In the genomic region with DNA sequence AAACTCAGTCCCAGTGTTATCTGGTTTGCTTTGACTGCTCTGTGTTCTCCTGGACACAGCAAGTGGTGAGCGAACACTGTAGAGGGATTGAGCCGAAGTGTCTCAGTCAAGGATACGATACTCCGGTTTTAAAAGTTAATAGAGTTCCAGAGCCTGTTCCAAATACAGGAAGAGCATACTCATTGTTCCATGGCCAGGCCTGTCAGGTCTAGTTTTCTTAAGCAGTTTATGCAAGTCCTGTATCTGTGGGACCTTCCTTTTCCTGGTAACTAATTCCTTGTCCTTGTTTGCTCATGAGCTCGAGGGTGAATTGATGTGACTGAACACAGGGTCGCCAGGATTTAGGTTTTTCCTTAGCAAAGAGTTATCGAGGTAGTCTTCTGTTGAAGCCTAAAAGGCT, we compare ENCODE assay signal across 16 mouse cellular contexts. TPM values are rescaled to one million over a fixed set of nuclear protein-coding genes. Genes with fewer than 3 reads are reported as not detected.
DNase-seq lines count a peak whose midpoint lies in the region; ATAC-seq and TF ChIP-seq lines count a peak whose summit lies in the region.
"Had no signal": no experiment of that assay in that cellular context is flagged by ENCODE, and none has a peak within 500 bp of the region (broad histone marks: within the 10 kb centered on the region; RNA-seq: fewer than 3 reads in every experiment).

No protein-coding gene starts in this region.

- ATAC-seq in kidney, postnatal 0 days (replicated peaks; ENCODE audit: low FRiP score, low read depth), result no peak
- ATAC-seq: intestine, embryonic 15.5 days; midbrain, embryonic 13.5 days had no signal

- no peak for TF ChIP-seq CTCF in kidney, adult 2 months (conservative IDR thresholded peaks at IDR 0.05; ENCODE audit: insufficient read depth, insufficient read length, low read depth, low read length)
- no peak for TF ChIP-seq CTCF in kidney, postnatal 0 days (IDR thresholded peaks at IDR 0.05; ENCODE audit: low read depth)

- DNase-seq in heart, embryonic 10.5 days (ENCODE audit: low spot score), result no peak
- DNase-seq in heart, postnatal 14 days, result no peak
- peak; percentile 67 for DNase-seq in kidney, adult 2 months
- no peak for DNase-seq in kidney, postnatal 14 days
- DNase-seq in ES-CJ7 (ENCODE audit: low read depth, low spot score), result peak; percentile 50
- DNase-seq in kidney, postnatal 0 days (ENCODE audit: low spot score), result no peak
- DNase-seq in retina, embryonic 14.5 days (ENCODE audit: low spot score), result no peak
- DNase-seq in ovary, postnatal 14 days (ENCODE audit: low spot score), result no peak
- DNase-seq: adrenal gland, adult 8-10 months; cerebellum, postnatal 14 days; liver; thymus, adult 18-20 months had no signal

- 42% methylated on average over 7 of the region's 7 CpGs for WGBS in heart, embryonic 10.5 days
- 15% methylated on average over 7 of the region's 7 CpGs for WGBS in kidney, adult 2 months
- WGBS in kidney, postnatal 0 days, result 48% methylated on average over 7 of the region's 7 CpGs

- no peaks in the 10 kb centered on the region for H3K36me3 ChIP-seq in heart, embryonic 10.5 days
- no peaks in the 10 kb centered on the region for H3K36me3 ChIP-seq in kidney, adult 2 months (ENCODE audit: control insufficient read depth, insufficient read depth, low read length)
- no peaks in the 10 kb centered on the region for H3K36me3 ChIP-seq in kidney, postnatal 0 days (ENCODE audit: insufficient read depth, low read length)
- H3K36me3 ChIP-seq: forebrain, embryonic 12.5 days; hindbrain, embryonic 10.5 days; intestine, embryonic 15.5 days; midbrain, embryonic 13.5 days had no signal

- intact Hi-C loops in heart, postnatal 14 days (cut with DNase I), result no loop called here

- no peak overlapping the region for H3K4me3 ChIP-seq in heart, embryonic 10.5 days
- peak overlapping the region; percentile 19; the same call in 1 of the 2 replicates for H3K4me3 ChIP-seq in kidney, adult 2 months (ENCODE audit: insufficient read depth, low read depth, low read length)
- H3K4me3 ChIP-seq in kidney, postnatal 0 days (replicated peaks; ENCODE audit: low read depth, low read length), result no peak overlapping the region
- H3K4me3 ChIP-seq: forebrain, embryonic 12.5 days; hindbrain, embryonic 10.5 days; intestine, embryonic 15.5 days; midbrain, embryonic 13.5 days had no signal

- H3K9ac ChIP-seq in kidney, postnatal 0 days (ENCODE audit: low read depth, low read length), result 0 out of 2 replicates have a peak overlapping the region, but pooled peaks have one; percentile 8
- H3K9ac ChIP-seq: forebrain, embryonic 12.5 days; intestine, embryonic 15.5 days; midbrain, embryonic 13.5 days had no signal

- peak overlapping the region; percentile 75 for H3K27ac ChIP-seq in heart, embryonic 10.5 days
- peak overlapping the region; percentile 99 for H3K27ac ChIP-seq in kidney, adult 2 months (ENCODE audit: insufficient read depth, low read depth, low read length)
- peak overlapping the region; percentile 64 for H3K27ac ChIP-seq in kidney, postnatal 0 days
- H3K27ac ChIP-seq: forebrain, embryonic 12.5 days; hindbrain, embryonic 10.5 days; intestine, embryonic 15.5 days; midbrain, embryonic 13.5 days had no signal

- peak overlapping the region; percentile 34 for H3K4me2 ChIP-seq in kidney, postnatal 0 days (ENCODE audit: low read length)
- H3K4me2 ChIP-seq: forebrain, embryonic 12.5 days; intestine, embryonic 15.5 days; midbrain, embryonic 13.5 days had no signal

- H3K4me1 ChIP-seq in heart, embryonic 10.5 days, result peaks cover 50% of the 10 kb centered on the region
- peaks cover 32% of the 10 kb centered on the region for H3K4me1 ChIP-seq in kidney, adult 2 months (ENCODE audit: control insufficient read depth, insufficient read depth, low read length)
- H3K4me1 ChIP-seq in kidney, postnatal 0 days (replicated peaks; ENCODE audit: insufficient read depth, low read length), result peaks cover 3% of the 10 kb centered on the region; the same call in 1 of the 2 replicates

- TF ChIP-seq POLR2A in kidney, adult 2 months (IDR thresholded peaks at IDR 0.05; ENCODE audit: low read depth, low read length), result no peak

- no peaks in the 10 kb centered on the region for H3K27me3 ChIP-seq in heart, embryonic 10.5 days (ENCODE audit: insufficient read depth, poor library complexity, severe bottlenecking)
- no peaks in the 10 kb centered on the region for H3K27me3 ChIP-seq in kidney, adult 2 months (replicated peaks; ENCODE audit: control insufficient read depth, insufficient read depth, low read length)
- H3K27me3 ChIP-seq in kidney, postnatal 0 days (ENCODE audit: insufficient read depth, low read length), result no peaks in the 10 kb centered on the region
- H3K27me3 ChIP-seq: forebrain, embryonic 12.5 days; intestine, embryonic 15.5 days; midbrain, embryonic 13.5 days had no signal

- H3K9me3 ChIP-seq in heart, embryonic 10.5 days, result no peaks in the 10 kb centered on the region
- H3K9me3 ChIP-seq in kidney, postnatal 0 days (replicated peaks; ENCODE audit: low read length), result no peaks in the 10 kb centered on the region
- H3K9me3 ChIP-seq: forebrain, embryonic 12.5 days; hindbrain, embryonic 10.5 days; intestine, embryonic 15.5 days; midbrain, embryonic 13.5 days had no signal

RNA-seq across cellular contexts. Expression of gene Arhgap32, which starts 19.4 kb away (rescaled TPM):
- polyA plus RNA-seq in heart, embryonic 10.5 days (2016; fragmentation: Nextera tagmentation; extraction: Ambion mirVana), result 2.8 and 4.3 TPM in 2 replicates
- 10 to 100 TPM; 25.5 to 30.7 TPM for total RNA-seq in heart, postnatal 14 days (2021)
- polyA plus RNA-seq in kidney, adult 2 months (2012; rRNA removed), result 9.5 and 10.1 TPM in 2 replicates
- polyA plus RNA-seq in kidney, postnatal 0 days (2015; fragmentation: Nextera tagmentation; extraction: Ambion mirVana), result 9.4 and 10.1 TPM in 2 replicates

Comparison
In these comparisons a context has a peak if more than half of its experiments do, and no peak if none do; other contexts are left out.
1. DNase-seq: peak in kidney, adult 2 months (single experiment) and ES-CJ7 (single experiment); none in heart, embryonic 10.5 days (single experiment), heart, postnatal 14 days (0 of 2), kidney, postnatal 14 days (single experiment), kidney, postnatal 0 days (single experiment), retina, embryonic 14.5 days (single experiment) and ovary, postnatal 14 days (single experiment).
2. Peak in every context shown above with its lines, with median percentiles within 50 percentile points of each other: H3K27ac ChIP-seq.